Mouse (Mus musculus): Measurements from ENCODE around the gene Hif3a. TPM values are rescaled to one million over a fixed set of nuclear protein-coding genes. Genes with fewer than 3 reads are reported as not detected.

The Hif3a gene
- total and polyA plus RNA-seq, 3 experiments = 8.0 to 37.9 TPM; not detected in 1

- Histone ChIP-seq H3K79me2 (ENCODE audit: control insufficient read depth, insufficient read depth, low read length, poor library complexity) (no peaks in the 10 kb centered on the region), H3K36me3 (ENCODE audit: control insufficient read depth in 1 of 2, insufficient read depth in 2 of 2, low read length in 2 of 2) (peaks cover 0 to 11% of the 10 kb centered on the region in 2 experiments; a peak in 2 of 4 replicates), H3K27me3 (ENCODE audit: control insufficient read depth in 1 of 2, insufficient read depth in 2 of 2, low read length in 2 of 2) (no peaks in the 10 kb centered on the region), H3K4me3 (ENCODE audit: control insufficient read depth in 1 of 2, insufficient read depth in 1 of 2, low read depth in 2 of 2, low read length in 2 of 2) (no peak overlapping the region), H3K27ac (ENCODE audit: control insufficient read depth, low read depth, low read length) (no peak overlapping the region), H3K4me1 (ENCODE audit: control insufficient read depth in 1 of 2, insufficient read depth in 2 of 2, low read length in 2 of 2) (peaks cover 4 to 9% of the 10 kb centered on the region in 2 experiments), H3K9ac (ENCODE audit: control insufficient read depth, low read depth, low read length, poor library complexity, severe bottlenecking) (no peak overlapping the region), H3K9me3 (replicated peaks; ENCODE audit: insufficient read depth, low read length) (no peaks in the 10 kb centered on the region)
- TF ChIP-seq ZMIZ1 (IDR thresholded peaks at IDR 0.05; ENCODE audit: low read depth, low read length) (no peak), MEF2A (IDR thresholded peaks at IDR 0.05; ENCODE audit: extremely low read depth, insufficient replicate concordance, low read depth, low read length, poor library complexity, severe bottlenecking) (no peak), TBP (IDR thresholded peaks at IDR 0.05; ENCODE audit: low read depth, low read length) (no peak), SIN3A (IDR thresholded peaks at IDR 0.05; ENCODE audit: low read length) (no peak), RCOR1 (IDR thresholded peaks at IDR 0.05; ENCODE audit: low read depth, low read length) (no peak), ZC3H11A (IDR thresholded peaks at IDR 0.05; ENCODE audit: low read depth, low read length) (no peak), E2F4 (IDR thresholded peaks at IDR 0.05; ENCODE audit: borderline replicate concordance, low read depth, low read length) (no peak), USF1 (IDR thresholded peaks at IDR 0.05; ENCODE audit: low read depth, low read length) (no peak), ETS1 (IDR thresholded peaks at IDR 0.05; ENCODE audit: low read depth, low read length) (no peak), GABPA (IDR thresholded peaks at IDR 0.05; ENCODE audit: low read depth, low read length) (no peak), TCF12 (IDR thresholded peaks at IDR 0.05; ENCODE audit: low read depth, low read length) (no peak), UBTF (IDR thresholded peaks at IDR 0.05; ENCODE audit: borderline replicate concordance, insufficient read depth, low read depth, low read length) (no peak), POLR2AphosphoS5 (IDR thresholded peaks at IDR 0.05; ENCODE audit: borderline replicate concordance, low read depth, low read length) (no peak)
- DNase-seq (ENCODE audit: low read depth, low spot score) = no peak
Observed at GRCm38 (mm10) chr7:16988405-16988804, 73.8 kb downstream of the Hif3a start.

GRCm38 (mm10) chr7:16987541-16988149, 74.6 kb downstream of the Hif3a start:
- Histone ChIP-seq H3K9ac (ENCODE audit: control insufficient read depth, low read depth, low read length, poor library complexity, severe bottlenecking) (no peak overlapping the region), H3K36me3 (ENCODE audit: control insufficient read depth in 1 of 2, insufficient read depth in 2 of 2, low read length in 2 of 2) (peaks cover 0 to 11% of the 10 kb centered on the region in 2 experiments; a peak in 2 of 4 replicates), H3K9me3 (replicated peaks; ENCODE audit: insufficient read depth, low read length) (no peaks in the 10 kb centered on the region), H3K79me2 (ENCODE audit: control insufficient read depth, insufficient read depth, low read length, poor library complexity) (no peaks in the 10 kb centered on the region), H3K4me3 (ENCODE audit: control insufficient read depth in 1 of 2, insufficient read depth in 1 of 2, low read depth in 2 of 2, low read length in 2 of 2) (no peak overlapping the region), H3K4me1 (ENCODE audit: control insufficient read depth in 1 of 2, insufficient read depth in 2 of 2, low read length in 2 of 2) (peaks cover 4 to 9% of the 10 kb centered on the region in 2 experiments), H3K27ac (ENCODE audit: control insufficient read depth, low read depth, low read length) (no peak overlapping the region), H3K27me3 (ENCODE audit: control insufficient read depth in 1 of 2, insufficient read depth in 2 of 2, low read length in 2 of 2) (no peaks in the 10 kb centered on the region)
- TF ChIP-seq USF2 (IDR thresholded peaks at IDR 0.05; ENCODE audit: borderline replicate concordance in 1 of 2, insufficient read depth in 1 of 2, low read depth in 1 of 2, low read length in 2 of 2) (no peak), MYB (IDR thresholded peaks at IDR 0.05; ENCODE audit: low read depth, low read length) (no peak), POLR2A (IDR thresholded peaks at IDR 0.05; ENCODE audit: control insufficient read depth in 1 of 2, insufficient read depth in 1 of 2, low read depth in 1 of 2, low read length in 2 of 2, poor library complexity in 1 of 2) (no peak), MAZ (IDR thresholded peaks at IDR 0.05; ENCODE audit: low read depth, low read length) (no peak), USF1 (IDR thresholded peaks at IDR 0.05; ENCODE audit: low read depth, low read length) (no peak), ZNF384 (IDR thresholded peaks at IDR 0.05; ENCODE audit: low read depth, low read length) (no peak), ZKSCAN1 (IDR thresholded peaks at IDR 0.05; ENCODE audit: low read depth, low read length) (no peak)
- DNase-seq (ENCODE audit: low read depth, low spot score) = no peak

All from MEL (cell line).